Mouse (Mus musculus) heart, postnatal 0 days (tissue): ENCODE results near the gene Ggt1.

ENCODE experiments used
- CTCF ChIP-seq: IDR thresholded peaks from 2 replicates; pipeline ENCODE4 v1.5.1; 2016; ENCODE audit warnings: antibody characterized with exemption, control low read depth, low read depth
- EP300 ChIP-seq: IDR thresholded peaks from 2 replicates; pipeline ENCODE4 v1.6.1; 2016; ENCODE audit warnings: antibody characterized with exemption, low read depth

DNA sequence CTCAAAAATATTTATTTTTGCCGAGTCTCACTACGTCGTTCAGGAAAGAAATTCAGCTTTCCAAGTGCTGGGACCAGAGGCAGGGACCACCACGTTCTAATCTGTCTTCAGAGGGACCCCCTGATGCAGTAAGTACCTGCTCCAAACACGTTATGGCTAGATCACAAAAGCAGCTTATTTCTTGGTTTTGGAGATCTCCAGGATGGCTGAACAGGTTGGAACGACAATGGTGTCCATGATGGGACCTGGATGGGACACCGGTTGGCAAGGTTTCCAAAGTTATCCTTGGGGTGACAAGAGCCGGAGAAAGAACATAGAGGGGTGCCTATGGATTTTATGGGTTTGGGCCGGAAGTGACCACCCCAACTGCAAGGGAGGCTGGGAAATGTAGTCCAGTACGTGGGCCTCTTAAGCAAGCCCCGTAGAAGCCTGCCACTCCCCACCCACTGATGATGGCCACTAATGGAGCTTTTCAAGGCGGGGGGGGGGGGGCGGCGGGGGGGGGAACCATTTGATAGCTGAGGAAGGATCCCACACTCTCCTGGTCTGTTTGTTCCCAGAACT, 72.3 kb downstream of the Ggt1 start:
- TF ChIP-seq CTCF (no peak), EP300 (no peak)
